Mouse (Mus musculus): ENCODE data around the gene Tmem231.

DNA sequence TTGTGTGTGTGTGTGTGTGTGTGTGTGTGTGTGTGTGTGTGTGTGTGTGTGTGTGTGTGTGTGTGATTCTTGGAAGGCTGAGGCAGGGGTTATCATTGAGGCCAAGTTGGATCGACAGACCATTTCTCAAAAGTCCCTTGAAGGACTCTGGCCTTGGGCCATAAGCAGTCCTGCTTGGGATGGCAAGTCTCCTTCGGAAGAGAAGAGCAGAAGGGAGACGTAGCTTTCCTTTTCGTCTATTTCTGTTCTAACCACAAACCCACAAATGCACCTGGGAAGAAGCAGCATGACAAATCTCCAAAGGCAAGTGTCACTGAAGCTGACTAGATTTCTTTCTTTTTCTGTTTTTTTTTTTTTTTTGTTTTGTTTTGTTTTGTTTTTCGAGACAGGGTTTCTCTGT is 22.2 kb upstream of the Tmem231 start:
- TF ChIP-seq POLR2A (IDR thresholded peaks at IDR 0.05; ENCODE audit: insufficient read length, low read depth) = no peak
- no peak for TF ChIP-seq REST (IDR thresholded peaks at IDR 0.05; ENCODE audit: insufficient read depth, insufficient read length)
- TF ChIP-seq POLR2AphosphoS2 (IDR thresholded peaks at IDR 0.05; ENCODE audit: insufficient read length, low read depth) = no peak
- no peak for TF ChIP-seq E2F4 (IDR thresholded peaks at IDR 0.05; ENCODE audit: insufficient read depth)
- TF ChIP-seq TCF12 (IDR thresholded peaks at IDR 0.05; ENCODE audit: insufficient read depth, poor library complexity, severe bottlenecking) = no peak

All from myocyte (in vitro differentiated cells).